Mouse (Mus musculus): ENCODE data around the gene Tmem151b.
A peak's percentile ranks its signal among the peaks of the same experiment; 100 is the strongest.

Gene Tmem151b

GRCm38 (mm10) chr17:45511757-45512156, 37.7 kb downstream of the Tmem151b start:
- peak; percentile 50; the same call in 1 of the 2 replicates for ATAC-seq (ENCODE audit: low TSS enrichment)

- no peak for ATAC-seq (ENCODE audit: low TSS enrichment)
These were observed 38.6 kb downstream of the Tmem151b start for GRCm38 (mm10) chr17:45510871-45511270.

DNA sequence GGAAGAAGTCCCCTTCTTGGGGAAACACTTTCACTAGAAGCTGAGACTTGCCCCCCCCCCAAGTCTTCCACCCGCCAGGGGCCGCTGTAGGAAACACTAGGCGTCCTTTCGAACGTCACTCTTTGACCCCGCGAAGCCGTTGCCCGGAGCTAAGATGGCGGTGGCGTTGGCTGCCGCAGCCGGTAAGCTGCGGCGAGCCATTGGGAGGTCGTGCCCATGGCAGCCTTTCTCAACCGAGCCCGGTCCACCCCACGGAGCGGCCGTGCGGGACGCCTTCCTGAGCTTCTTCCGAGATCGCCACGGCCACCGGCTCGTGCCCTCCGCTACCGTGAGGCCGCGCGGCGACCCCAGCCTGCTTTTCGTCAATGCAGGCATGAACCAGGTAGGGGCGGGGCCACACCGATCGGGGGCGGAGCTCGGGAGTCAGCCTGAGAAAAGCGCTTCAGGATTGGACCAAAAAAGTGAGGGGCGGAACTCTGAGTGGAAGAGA, 42.7 kb downstream of the Tmem151b start, which contains the start of gene Aars2:
Aars2 (plus strand) TSS at position 142 of the 490 bp plus-strand sequence.
- peak; percentile 86 for ATAC-seq (ENCODE audit: low TSS enrichment)

- ATAC-seq (ENCODE audit: low TSS enrichment), result no peak
These were observed 43.5 kb downstream of the Tmem151b start for GRCm38 (mm10) chr17:45505941-45506465.

- ATAC-seq (ENCODE audit: low TSS enrichment), result no peak
These were observed 46.0 kb downstream of the Tmem151b start for GRCm38 (mm10) chr17:45503301-45503973.

GRCm38 (mm10) chr17:45502324-45502723, 47.2 kb downstream of the Tmem151b start:
- no peak for ATAC-seq (ENCODE audit: low TSS enrichment)

- ATAC-seq (ENCODE audit: low TSS enrichment), result no peak
These were observed 48.5 kb downstream of the Tmem151b start for GRCm38 (mm10) chr17:45500981-45501380.

DNA sequence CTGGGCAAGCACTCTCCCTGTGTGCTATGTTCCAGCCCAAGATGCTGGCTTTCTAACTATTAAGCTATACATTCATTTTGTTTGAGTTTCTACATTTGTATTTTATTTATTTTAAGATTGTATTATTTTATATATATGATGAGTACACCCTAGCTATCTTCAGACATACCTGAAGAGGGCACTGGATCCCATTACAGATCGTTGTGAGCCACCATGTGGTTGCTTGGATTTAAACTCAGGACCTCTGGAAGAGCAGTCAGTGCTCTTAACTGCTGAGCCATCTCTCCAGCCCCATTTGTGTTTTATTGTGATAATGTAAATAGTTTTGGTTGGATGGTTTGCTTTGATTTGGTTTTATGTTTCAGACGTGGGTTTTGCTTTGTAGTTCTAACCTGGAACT, 50.0 kb downstream of the Tmem151b start:
- no peak for ATAC-seq (ENCODE audit: low TSS enrichment)

- ATAC-seq (ENCODE audit: low TSS enrichment), result no peak
These were observed 51.1 kb downstream of the Tmem151b start for GRCm38 (mm10) chr17:45498397-45498796.

DNA sequence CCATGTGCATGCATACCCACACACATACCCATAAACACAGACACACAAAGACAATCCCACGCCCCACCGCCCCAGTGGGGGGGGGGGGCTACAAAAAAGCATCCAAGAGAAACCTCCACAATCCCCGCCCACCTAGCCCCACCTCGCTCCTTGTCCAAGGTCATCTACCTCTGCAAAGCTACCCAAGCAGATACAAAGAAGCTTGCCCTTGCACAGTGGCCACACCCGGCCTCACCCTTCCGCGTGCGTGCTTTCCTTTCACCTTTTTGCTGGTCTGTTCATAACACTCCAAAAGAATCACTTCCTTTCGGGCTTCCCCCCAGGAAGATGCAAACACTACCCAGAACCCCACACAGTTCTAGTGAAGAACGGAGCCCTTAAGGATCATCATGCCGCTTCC, 54.1 kb downstream of the Tmem151b start:
- no peak for ATAC-seq (ENCODE audit: low TSS enrichment)
